Mouse (Mus musculus) C2C12 (cell line): ENCODE results near the gene Castor2.

Experiments
- CTCF ChIP-seq: IDR thresholded peaks from one replicate; pipeline ENCODE4 v1.5.1; 2011; ENCODE audit not compliant: control insufficient read depth, insufficient read depth, insufficient read length
- MAX ChIP-seq: IDR thresholded peaks from one replicate; pipeline ENCODE4 v1.6.1; 2011; ENCODE audit warnings: mild to moderate bottlenecking, control low read depth
- MYOD1 ChIP-seq: IDR thresholded peaks from one replicate; pipeline ENCODE4 v1.6.1; 2011; ENCODE audit warnings: low read depth; ENCODE audit not compliant: control insufficient read depth, insufficient read length
- USF1 ChIP-seq: IDR thresholded peaks from one replicate; pipeline ENCODE4 v1.6.1; 2011; ENCODE audit warnings: low read depth, mild to moderate bottlenecking, control low read depth, moderate library complexity

DNA sequence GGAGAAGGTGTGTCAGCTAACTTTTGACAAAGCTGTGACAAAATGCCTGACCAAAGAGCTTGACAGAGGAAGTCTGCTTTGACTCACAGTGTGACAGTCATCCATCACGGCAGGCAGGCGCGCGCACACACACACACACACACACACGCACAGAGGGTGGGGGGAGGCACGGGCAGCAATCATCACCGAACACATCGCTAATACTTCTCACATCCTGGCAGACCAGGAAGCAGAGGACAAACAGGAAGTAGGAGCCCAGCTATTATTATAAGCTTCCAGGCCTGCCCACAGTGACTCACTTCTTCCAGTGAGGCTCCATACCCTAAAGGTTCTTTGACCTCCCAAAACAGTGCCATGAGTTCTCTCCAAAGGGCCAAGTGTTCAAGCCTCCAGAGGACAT lies 6.3 kb downstream of the Castor2 start:
- TF ChIP-seq CTCF (no peak), USF1 (no peak), MAX (no peak), MYOD1 (no peak)
